Mouse (Mus musculus): Measurements from ENCODE around the gene Boc. TPM values are rescaled to one million over a fixed set of nuclear protein-coding genes. Genes with fewer than 3 reads are reported as not detected.

Boc gene
- 35.5 and 37.5 TPM in 2 replicates for polyA plus RNA-seq (2016; fragmentation: Nextera tagmentation; extraction: Ambion mirVana)

DNA sequence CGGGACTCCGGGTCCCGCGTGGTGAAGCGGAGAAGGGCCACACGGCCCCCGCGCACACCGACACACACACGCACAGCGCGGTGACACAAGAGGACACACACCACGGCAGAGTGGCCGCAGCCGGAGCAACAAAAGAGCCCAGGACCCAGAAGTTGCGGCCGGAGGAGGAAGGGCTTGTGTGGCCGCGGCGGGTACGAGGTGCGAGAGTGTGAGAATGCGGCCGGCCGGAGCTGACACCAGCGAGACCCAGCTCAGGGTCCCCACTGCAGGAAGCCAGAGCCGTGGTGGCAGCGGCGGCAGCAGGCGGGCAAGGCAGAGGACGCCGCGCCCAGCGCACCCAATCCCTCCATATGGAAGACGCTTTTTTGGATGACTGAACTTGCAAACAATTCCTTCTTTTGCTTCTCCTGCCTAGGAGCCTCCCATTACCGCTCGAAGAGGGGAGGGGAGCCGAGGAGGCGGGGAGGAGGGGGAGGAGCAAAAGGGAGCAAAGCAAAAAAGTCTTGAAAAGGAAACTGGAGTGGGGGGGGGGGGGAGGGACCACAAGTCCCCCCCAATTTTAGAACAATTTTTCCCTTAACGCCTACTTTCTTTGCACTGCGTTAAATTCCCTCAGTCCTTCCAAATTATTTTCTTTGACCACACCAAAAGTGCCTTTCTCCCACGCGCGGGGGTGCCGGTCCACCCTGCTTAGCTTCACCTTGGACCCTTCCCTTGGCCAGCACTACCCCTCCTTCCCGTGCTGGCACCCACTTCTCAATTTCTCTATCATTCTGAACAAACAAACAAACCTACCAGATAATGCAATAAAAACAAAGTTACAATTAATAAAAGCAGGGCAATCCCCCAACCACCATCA, at the start of gene Boc:
TSS of gene Boc (minus strand) at position 427 of the 859 bp plus-strand sequence.
- no peaks in the 10 kb centered on the region for H3K27me3 ChIP-seq
- H3K4me1 ChIP-seq, result peaks cover 33% of the 10 kb centered on the region
- peak within 1 kb of the TSS; percentile 95 for H3K9ac ChIP-seq
- H3K27ac ChIP-seq, result peak within 1 kb of the TSS; percentile 95
- peak within 1 kb of the TSS; percentile 80 for H3K4me3 ChIP-seq
- under 1% methylated on average over 45 of the region's 46 CpGs for WGBS
- no peaks in the 10 kb centered on the region for H3K36me3 ChIP-seq
- no peaks in the 10 kb centered on the region for H3K9me3 ChIP-seq (replicated peaks)
- H3K4me2 ChIP-seq (replicated peaks), result peak within 1 kb of the TSS; percentile 71
- peak; percentile 77 for ATAC-seq (ENCODE audit: low FRiP score)

DNA sequence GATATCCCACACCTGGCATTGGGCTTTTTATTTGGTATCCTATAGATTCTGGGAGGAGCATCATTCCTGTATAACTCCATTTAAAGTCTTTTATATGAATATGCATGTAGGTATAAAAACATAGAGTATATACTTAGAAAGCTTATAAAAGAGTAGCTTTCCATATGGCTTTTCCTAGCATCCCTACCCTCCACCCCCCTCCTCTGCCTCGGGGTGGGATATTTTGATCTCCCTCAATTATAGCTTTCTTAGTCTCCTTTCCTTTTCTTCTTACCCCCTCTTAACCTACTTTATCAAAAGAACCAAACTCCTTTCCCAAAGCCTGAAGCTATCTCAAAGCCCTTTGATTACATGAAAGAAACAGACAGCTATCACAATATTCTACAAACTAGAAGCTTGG, 47.9 kb upstream of the Boc start:
- no peak overlapping the region for H3K4me2 ChIP-seq (replicated peaks)
- peaks cover 10% of the 10 kb centered on the region for H3K4me1 ChIP-seq
- H3K4me3 ChIP-seq, result no peak overlapping the region
- no peaks in the 10 kb centered on the region for H3K27me3 ChIP-seq
- H3K27ac ChIP-seq, result no peak overlapping the region
- ATAC-seq (ENCODE audit: low FRiP score), result no peak
- 0 out of 2 replicates have a peak, but pooled peaks cover 3% of the 10 kb centered on the region for H3K9me3 ChIP-seq (replicated peaks)
- no peaks in the 10 kb centered on the region for H3K36me3 ChIP-seq
- 100% methylated on average over 1 of the region's 1 CpGs for WGBS
- H3K9ac ChIP-seq, result no peak overlapping the region

DNA sequence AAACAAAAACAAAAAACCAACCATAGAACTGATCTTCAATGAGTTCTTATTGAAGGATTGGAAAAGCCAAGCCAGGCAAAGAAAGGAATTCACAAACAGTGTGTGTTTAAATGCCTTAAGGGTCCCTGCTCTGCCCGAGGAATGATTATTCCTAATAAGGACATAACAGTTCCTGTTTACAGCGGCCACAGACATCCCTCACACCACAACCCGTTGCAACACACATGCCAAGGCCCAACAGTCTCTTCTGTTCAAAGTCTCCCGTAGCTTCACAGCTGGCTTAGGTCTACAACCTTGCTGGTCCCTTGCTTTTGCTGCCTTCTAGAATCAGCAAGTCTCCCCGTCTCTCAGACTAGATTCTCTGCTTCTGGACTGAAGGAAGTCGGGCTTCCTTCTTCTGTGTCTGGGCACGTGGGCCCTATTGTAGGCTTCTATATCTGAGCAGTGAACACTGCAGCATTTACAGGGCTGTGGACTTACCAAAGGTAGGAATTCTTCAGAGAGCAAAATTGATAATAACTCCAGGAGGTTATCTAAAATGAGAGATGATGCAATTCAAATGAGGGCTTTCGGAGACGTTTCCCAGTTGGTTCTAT, 45.4 kb upstream of the Boc start:
- Histone ChIP-seq H3K9ac (no peak overlapping the region), H3K4me1 (peaks cover 18% of the 10 kb centered on the region), H3K9me3 (replicated peaks) (0 out of 2 replicates have a peak, but pooled peaks cover 3% of the 10 kb centered on the region), H3K4me2 (replicated peaks) (no peak overlapping the region), H3K4me3 (no peak overlapping the region), H3K27me3 (no peaks in the 10 kb centered on the region), H3K27ac (no peak overlapping the region), H3K36me3 (no peaks in the 10 kb centered on the region)
- ATAC-seq (ENCODE audit: low FRiP score), result no peak
- 75% methylated on average over 9 of the region's 9 CpGs for WGBS

DNA sequence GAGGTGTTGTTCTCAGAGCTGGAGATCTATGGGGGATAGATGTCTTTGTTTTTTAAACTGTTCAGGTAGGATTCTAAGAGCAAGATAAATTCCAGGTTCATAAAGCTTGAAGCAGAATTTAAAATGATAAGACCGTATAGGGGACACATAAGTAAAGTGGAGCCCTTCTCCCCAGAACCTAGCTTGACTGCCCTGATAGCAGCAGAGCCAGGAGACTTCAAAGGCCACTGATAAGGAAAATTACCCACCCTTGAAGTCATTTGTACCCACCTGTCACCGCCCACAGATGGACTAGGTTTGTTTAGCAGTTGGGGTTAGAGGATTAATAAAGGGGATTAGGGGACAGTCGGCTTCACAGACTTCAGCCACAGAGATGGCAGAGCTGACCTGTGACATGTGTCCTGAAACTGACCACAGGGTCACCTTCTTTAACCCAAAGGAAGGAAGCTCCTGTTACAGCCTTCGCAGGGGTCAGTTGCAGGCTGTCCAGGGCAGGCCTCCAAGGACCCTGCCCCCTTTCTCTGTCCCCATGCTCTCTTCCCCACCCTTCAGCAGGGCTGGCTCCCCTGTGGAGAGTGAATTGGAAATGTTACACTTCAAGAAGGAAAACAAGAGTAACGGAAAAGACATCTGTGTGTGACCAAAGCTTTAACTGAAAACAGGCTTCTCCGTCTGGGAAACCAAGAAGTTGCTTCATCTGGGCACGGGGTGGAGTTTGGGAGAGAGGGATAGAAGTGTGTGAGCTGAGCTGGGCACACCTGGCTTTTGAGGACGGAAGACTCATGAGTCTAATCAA, 43.5 kb upstream of the Boc start:
- WGBS, result 19% methylated on average over 8 of the region's 8 CpGs
- H3K4me2 ChIP-seq (replicated peaks), result no peak overlapping the region

DNA sequence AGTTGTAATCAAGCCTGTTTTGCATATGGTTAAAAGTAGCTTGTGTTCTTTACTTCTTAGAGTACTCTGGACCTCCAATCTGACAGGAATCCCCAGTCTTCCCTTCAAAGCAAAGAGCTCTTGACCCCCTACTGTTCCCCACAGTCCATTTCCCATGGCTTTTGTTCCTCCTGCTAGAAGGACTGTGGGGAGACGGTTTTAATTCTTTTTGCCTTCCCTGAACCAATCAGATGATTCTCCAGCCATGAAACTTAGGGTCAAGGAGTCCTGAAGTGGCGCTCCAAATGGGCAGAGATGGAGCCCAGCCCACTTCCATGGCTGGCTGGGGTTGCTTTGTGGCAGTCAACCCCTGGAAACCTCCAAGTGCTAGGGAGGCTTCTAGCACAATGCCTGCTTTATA, 42.5 kb upstream of the Boc start:
- no peak overlapping the region for H3K4me3 ChIP-seq
- 4% methylated on average over 2 of the region's 2 CpGs for WGBS
- no peak overlapping the region for H3K9ac ChIP-seq
- H3K9me3 ChIP-seq (replicated peaks), result no peaks in the 10 kb centered on the region
- H3K27ac ChIP-seq, result 0 out of 2 replicates have a peak overlapping the region, but pooled peaks have one; percentile 13
- no peaks in the 10 kb centered on the region for H3K27me3 ChIP-seq
- no peaks in the 10 kb centered on the region for H3K36me3 ChIP-seq
- peaks cover 18% of the 10 kb centered on the region for H3K4me1 ChIP-seq
- H3K4me2 ChIP-seq (replicated peaks), result no peak overlapping the region
- ATAC-seq (ENCODE audit: low FRiP score), result no peak

More for the DNA sequence above, 43.5 kb upstream of the Boc start:
- Histone ChIP-seq H3K4me1 (peaks cover 18% of the 10 kb centered on the region), H3K27ac (peak overlapping the region; percentile 52; the same call in 1 of the 2 replicates), H3K9ac (no peak overlapping the region), H3K4me3 (no peak overlapping the region), H3K27me3 (no peaks in the 10 kb centered on the region), H3K9me3 (replicated peaks) (no peaks in the 10 kb centered on the region), H3K36me3 (no peaks in the 10 kb centered on the region)
- no peak for ATAC-seq (ENCODE audit: low FRiP score)

DNA sequence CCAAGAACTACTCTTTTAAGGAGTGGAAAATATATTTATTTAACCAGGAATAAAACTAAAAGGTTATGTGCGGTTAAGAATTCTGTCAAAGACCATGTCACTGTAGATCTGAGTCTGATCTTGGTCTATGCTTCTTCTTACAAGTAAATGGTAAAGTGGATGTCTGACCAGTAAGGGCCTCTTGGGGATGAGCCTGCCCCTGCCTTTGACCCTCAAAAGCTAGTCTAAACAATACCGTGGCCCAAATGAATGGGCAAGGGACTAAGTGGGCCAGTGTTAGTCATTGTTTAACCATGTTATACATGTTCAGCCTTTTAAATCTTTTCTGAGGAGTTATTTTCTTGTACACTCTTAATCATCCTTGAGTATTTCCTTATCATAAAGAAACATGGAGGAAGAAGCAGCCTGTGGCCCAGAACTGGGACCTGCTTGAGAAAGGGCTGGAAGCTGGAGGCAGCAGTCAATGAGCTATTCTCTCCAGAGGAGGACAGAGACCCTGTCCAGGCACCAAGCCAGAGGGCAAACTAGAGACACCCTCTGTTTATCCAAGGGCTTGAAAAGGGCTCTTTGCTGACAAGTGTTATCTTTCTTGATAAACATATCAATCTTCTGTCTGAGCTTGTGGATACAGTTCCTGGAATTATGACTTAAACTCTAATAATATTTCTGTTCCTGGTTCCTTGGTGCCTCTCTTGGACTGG, 38.6 kb upstream of the Boc start:
- H3K4me3 ChIP-seq, result no peak overlapping the region
- H3K27me3 ChIP-seq, result no peaks in the 10 kb centered on the region
- no peak for ATAC-seq (ENCODE audit: low FRiP score)
- H3K4me1 ChIP-seq, result peaks cover 14% of the 10 kb centered on the region
- no peak overlapping the region for H3K4me2 ChIP-seq (replicated peaks)
- 80% methylated on average over 2 of the region's 2 CpGs for WGBS
- no peaks in the 10 kb centered on the region for H3K9me3 ChIP-seq (replicated peaks)
- H3K27ac ChIP-seq, result no peak overlapping the region
- no peak overlapping the region for H3K9ac ChIP-seq
- no peaks in the 10 kb centered on the region for H3K36me3 ChIP-seq

DNA sequence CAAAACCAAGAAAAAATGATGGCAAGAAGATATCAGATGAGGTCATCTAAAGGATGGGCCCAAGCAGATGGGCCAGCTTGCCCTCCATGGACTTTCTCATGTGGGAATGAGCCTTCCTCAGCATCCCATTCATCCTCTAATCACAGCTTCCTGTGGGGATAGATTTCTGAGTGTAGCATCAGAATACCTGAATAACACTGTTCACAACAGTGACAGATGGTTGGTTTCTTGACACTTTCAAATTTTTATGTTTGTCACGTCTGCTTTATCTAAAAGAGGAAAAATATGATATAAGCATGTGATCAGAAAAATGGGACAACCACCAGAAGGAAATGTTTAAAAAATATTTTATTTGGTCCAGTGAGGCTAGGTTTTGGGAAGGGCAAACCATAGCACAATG, 30.8 kb upstream of the Boc start:
- Histone ChIP-seq H3K4me2 (replicated peaks) (no peak overlapping the region), H3K36me3 (no peaks in the 10 kb centered on the region), H3K4me3 (no peak overlapping the region), H3K27me3 (no peaks in the 10 kb centered on the region), H3K4me1 (no peaks in the 10 kb centered on the region), H3K9me3 (replicated peaks) (no peaks in the 10 kb centered on the region), H3K27ac (no peak overlapping the region), H3K9ac (no peak overlapping the region)
- WGBS, result 88% methylated on average over 1 of the region's 1 CpGs
- no peak for ATAC-seq (ENCODE audit: low FRiP score)

DNA sequence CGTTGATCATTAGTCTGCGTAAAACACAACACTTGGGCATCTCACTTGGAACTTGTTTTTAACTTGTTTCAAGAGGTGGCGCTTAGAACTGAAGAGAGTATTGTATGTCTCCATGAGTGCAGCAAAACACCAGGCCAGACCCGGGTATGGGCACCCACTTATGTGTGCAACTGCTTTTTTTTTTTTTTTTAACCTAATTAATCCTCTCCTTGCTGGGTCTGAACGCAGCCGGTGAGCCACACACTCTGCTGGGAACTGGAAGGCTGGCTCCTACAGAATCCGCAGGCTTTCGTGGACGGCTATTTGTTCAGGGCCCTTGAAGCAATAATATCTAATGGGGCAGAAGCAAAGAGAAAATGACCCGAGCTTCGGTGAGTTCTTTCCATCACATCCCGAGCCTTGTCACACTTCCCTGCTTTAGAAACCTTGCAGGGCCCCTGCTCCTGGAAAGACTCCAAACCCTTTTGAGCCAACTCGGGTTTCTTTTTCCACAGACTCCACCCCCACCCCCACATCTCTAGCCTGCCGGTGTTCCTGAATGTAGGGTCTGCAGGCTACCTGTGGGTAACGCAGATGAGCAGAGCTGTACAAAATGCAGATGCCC, 20.8 kb upstream of the Boc start:
- Histone ChIP-seq H3K27ac (peak overlapping the region; percentile 66), H3K4me3 (no peak overlapping the region), H3K27me3 (no peaks in the 10 kb centered on the region), H3K4me2 (replicated peaks) (peak overlapping the region; percentile 24), H3K4me1 (peaks cover 13% of the 10 kb centered on the region), H3K9ac (no peak overlapping the region), H3K9me3 (replicated peaks) (no peaks in the 10 kb centered on the region), H3K36me3 (no peaks in the 10 kb centered on the region)
- ATAC-seq (ENCODE audit: low FRiP score), result peak; percentile 72
- 20% methylated on average over 15 of the region's 15 CpGs for WGBS

DNA sequence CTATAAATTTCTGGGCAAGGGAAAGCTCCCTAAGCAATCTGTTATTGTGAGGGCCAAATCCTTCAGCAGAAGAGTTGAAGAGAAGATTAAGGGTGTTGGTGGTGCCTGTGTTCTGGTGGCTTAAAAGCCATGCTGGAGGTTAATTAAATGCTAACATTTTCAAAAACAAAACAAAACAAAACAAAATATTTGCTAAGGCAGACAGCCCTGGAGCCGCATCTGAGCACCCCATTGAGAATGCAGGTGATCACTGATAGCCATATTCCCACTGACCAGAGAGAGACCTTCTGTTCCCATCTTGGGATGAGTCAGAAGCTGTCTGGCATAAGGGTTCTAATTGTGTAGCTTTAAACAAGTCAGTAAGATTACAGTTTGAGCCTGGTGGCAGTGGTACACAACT, 19.9 kb upstream of the Boc start:
- Histone ChIP-seq H3K4me3 (no peak overlapping the region), H3K27me3 (no peaks in the 10 kb centered on the region), H3K4me2 (replicated peaks) (no peak overlapping the region), H3K9me3 (replicated peaks) (no peaks in the 10 kb centered on the region), H3K9ac (no peak overlapping the region), H3K27ac (peak overlapping the region; percentile 35; the same call in 1 of the 2 replicates), H3K4me1 (peaks cover 13% of the 10 kb centered on the region), H3K36me3 (no peaks in the 10 kb centered on the region)
- 84% methylated on average over 1 of the region's 1 CpGs for WGBS
- no peak for ATAC-seq (ENCODE audit: low FRiP score)

DNA sequence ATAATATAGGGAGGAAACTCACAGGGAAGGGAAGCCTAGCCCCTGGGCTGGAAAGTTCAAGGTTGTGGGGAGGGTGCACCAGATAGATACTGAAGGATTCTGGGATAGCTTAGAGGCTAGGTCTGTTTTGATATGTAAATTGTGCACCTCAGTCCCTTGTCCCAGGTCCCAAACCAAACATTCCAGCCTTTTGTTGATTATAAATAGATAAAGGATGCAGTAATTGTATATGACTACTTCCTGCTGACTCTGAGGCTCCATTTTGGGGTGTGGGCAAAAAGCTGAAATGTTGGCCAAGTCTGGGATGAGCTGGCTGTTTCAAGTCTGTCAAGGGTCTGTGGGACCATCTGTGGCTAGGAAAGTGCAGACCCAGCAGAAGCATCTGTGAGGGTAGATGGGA, 9.4 kb upstream of the Boc start:
- peaks cover 17% of the 10 kb centered on the region for H3K4me1 ChIP-seq
- no peak for ATAC-seq (ENCODE audit: low FRiP score)
- no peak overlapping the region for H3K4me2 ChIP-seq (replicated peaks)
- no peak overlapping the region for H3K27ac ChIP-seq
- H3K9me3 ChIP-seq (replicated peaks), result no peaks in the 10 kb centered on the region
- no peak overlapping the region for H3K4me3 ChIP-seq
- H3K36me3 ChIP-seq, result no peaks in the 10 kb centered on the region
- H3K27me3 ChIP-seq, result no peaks in the 10 kb centered on the region
- H3K9ac ChIP-seq, result no peak overlapping the region

DNA sequence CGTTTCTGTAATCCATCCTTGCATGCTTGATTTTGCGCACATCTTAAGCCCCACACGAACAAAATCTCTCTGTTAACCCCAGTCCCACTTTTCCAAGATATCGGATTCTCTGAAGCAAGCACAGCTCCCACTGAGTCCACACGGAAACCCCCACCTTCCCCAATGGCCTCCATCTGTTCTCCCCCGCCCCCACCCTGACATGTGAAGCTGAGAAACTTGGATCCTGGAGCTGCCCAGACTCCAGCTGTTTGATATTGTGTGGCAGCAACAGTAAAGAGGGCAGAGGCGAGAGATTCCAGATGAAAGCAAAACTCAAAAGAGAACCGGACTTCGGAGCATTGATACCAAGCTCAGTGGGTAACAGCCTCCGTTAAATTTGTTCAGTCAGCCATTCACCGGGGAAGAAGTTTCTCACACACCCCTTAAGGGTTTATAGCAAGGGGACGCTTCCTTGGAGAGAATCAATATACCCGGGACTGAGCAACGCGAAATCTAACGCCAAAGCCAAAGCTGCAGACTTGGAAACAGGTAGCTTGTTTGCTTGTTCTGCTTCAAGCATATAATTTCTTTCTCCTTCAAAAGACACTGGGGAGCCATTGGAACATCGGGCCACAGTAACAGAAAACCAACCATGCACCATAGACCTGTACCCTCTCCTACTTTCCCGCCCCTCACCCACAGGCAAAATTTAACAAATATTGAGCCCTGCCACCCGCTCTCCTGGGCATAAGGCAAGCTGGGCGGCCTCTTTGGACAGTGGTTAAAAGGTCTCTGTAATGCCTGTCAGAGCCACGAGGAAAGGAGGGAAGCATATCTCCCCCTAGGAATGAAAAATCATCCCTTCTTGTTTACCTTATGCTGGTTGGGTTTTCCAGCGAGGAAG, 6.9 kb upstream of the Boc start:
- Histone ChIP-seq H3K9ac (peak overlapping the region; percentile 45), H3K9me3 (replicated peaks) (no peaks in the 10 kb centered on the region), H3K4me3 (peak overlapping the region; percentile 8), H3K4me1 (peaks cover 17% of the 10 kb centered on the region), H3K36me3 (no peaks in the 10 kb centered on the region), H3K27ac (peak overlapping the region; percentile 70), H3K4me2 (replicated peaks) (peak overlapping the region; percentile 41), H3K27me3 (no peaks in the 10 kb centered on the region)
- WGBS, result 28% methylated on average over 22 of the region's 22 CpGs
- ATAC-seq (ENCODE audit: low FRiP score), result peak; percentile 67
